Mouse (Mus musculus): ENCODE data around the gene Trappc2.

GRCm38 (mm10) chrX:166479365-166479983, 39.1 kb downstream of the Trappc2 start, which contains the start of gene Rab9:
- TF ChIP-seq EP300 (IDR thresholded peaks at IDR 0.05; ENCODE audit: insufficient read depth, low read depth, low read length): no peak
- no peak for TF ChIP-seq CTCF (IDR thresholded peaks at IDR 0.05; ENCODE audit: low read depth, low read length)
- TF ChIP-seq POLR2A (IDR thresholded peaks at IDR 0.05; ENCODE audit: insufficient read depth, low read length): no peak
